Mouse (Mus musculus) kidney, adult 2 months (tissue): Measurements from ENCODE around the gene Ptk7.

Experiments used
- CTCF ChIP-seq: fragments of 200-500 bp; conservative IDR thresholded peaks from 2 replicates; pipeline ENCODE4 v1.5.1; 2011; ENCODE audit warnings: low read depth, mild to moderate bottlenecking, control low read depth, low read length, moderate library complexity, mixed read lengths; ENCODE audit not compliant: insufficient read depth, insufficient read length
- POLR2A ChIP-seq: fragments of 200-500 bp; IDR thresholded peaks from one replicate; pipeline ENCODE4 v1.6.1; 2011; ENCODE audit warnings: low read depth, low read length, control low read depth

DNA sequence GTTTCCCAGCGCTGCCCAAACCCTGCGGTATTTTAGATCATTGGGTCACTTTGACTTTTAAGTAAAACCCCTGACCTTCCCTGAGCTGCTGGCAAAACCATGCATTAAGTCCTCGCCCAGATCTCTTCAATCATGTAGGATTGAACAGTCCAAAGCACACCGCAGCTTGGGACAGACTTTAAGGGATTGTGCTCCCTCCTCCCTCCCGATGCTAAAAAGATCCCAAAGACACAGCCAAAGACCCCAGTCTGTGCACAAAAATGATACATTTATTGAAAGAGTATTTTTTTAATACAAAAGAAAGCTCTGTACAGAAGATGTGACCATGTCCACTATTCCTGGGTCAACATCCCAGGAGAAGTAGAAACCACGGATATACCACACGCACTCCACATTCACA is 82.7 kb downstream of the Ptk7 start:
- TF ChIP-seq POLR2A = no peak
- TF ChIP-seq CTCF = no peak
